Mouse (Mus musculus): ENCODE data around the gene Elmod1.
A peak's percentile ranks its signal among the peaks of the same experiment; 100 is the strongest.

Gene Elmod1

DNA sequence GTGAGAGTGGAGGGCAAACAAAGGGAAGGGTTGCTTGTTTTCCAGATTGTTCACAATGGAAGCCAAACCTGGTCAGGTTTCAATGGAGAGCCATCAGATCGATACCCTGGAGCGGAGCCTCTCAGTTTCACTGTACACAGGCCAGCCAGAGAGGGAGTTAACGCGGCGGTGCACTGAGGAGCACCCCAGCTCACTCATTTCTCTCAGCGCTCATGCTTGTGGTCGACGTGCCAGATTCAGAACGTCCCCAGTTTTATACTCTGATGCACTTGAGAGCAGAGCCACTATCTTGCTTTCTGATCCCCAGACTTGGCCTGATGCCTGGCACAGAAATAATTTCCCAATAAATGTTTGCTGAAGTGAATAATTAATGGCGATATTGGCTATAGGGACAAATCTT, 68.3 kb downstream of the Elmod1 start:
- DNase-seq, result no peak

DNA sequence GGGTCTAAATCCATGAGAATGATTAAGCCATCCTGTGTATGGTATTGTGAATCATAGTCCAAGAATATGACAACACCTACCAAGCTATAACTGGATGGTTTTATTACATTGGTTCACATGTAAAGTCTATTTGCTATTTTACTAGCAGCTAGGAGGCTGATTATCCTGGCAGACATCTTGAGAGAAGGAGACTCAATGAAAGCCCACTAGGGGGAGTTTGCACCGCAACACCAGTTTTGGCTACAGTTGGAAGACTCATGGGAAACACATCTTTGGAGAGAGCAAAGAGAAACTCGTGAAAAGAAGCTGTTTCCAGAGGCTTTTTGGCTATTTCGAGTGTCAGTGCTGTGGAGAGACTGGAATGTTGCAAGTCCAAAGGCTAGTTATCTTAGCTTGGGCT, 69.7 kb downstream of the Elmod1 start:
- no peak for DNase-seq

GRCm38 (mm10) chr9:53903215-53903842, 71.8 kb downstream of the Elmod1 start:
- DNase-seq, result no peak

- DNase-seq, result peak; percentile 16
Observed at GRCm38 (mm10) chr9:53899836-53900235, 75.3 kb downstream of the Elmod1 start.

DNA sequence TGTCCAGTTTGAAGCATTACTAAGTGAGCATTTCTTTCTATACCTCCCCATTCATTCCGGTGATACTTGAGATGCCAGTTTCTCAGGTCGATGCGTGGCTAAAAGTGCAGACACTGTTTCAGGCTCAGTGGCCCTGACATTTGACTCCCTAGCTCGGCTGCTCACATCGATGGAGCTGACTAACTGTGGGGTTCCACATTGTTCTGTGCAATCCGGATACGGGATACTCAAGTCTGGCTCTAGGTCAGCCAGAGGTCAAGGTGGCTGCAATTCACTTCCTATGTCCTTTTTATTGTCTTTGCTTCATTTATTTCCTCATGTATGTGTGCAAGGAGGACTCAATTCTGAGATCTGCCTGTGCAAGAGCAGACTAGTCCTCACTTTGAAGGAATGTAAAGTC, 79.3 kb downstream of the Elmod1 start:
- no peak for DNase-seq

DNA sequence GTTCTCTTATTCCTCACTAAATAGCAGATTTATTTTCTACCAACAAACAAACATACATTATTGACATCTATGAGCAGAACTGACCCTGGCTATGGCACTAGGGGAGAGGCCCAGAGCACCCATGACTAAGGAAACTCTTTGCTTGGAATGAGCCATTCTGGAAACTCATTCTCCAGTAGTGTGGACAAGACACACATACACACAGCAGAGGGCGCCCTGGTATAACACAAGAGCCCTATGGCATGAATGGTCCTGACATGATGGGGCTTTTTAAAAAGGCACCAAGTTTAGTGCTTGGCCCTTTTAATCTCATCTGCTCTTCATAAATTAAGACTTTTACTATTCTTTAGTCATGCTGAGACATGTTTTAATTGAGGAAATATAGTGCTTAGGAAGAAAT, 85.0 kb downstream of the Elmod1 start:
- peak; percentile 51 to 53 for DNase-seq

- DNase-seq, result no peak
Observed at GRCm38 (mm10) chr9:53883588-53884280, 91.4 kb downstream of the Elmod1 start.

GRCm38 (mm10) chr9:53877423-53877822, 97.7 kb downstream of the Elmod1 start:
- DNase-seq, result no peak

DNA sequence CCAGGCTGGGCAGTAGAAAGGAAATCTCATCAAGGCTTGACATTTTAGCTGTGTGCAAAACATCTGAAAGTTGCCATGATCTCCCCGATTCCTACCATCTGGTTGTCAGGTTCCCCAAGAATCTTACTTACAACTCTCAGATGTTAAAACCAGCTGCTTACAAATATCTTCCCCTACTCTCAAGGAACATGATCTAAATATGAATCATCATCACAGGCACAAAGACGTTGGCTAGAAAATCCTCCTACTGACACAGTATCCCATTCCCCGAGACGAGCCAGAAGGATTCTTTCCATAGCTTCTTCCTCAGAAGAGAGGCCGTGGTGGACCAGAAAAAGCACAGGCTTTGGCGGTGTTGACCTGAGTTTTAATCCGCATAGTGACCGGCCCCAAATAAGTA, 101.9 kb downstream of the Elmod1 start:
- DNase-seq, result no peak

All from cerebellum, postnatal 36 days (tissue).